Mouse (Mus musculus): ENCODE measurements around the gene H2al2a. TPM values are rescaled to one million over a fixed set of nuclear protein-coding genes. Genes with fewer than 3 reads are reported as not detected.
"Not testable (repeated sequence)": the region's sequence is repeated elsewhere in the genome, so short reads cannot be mapped to it uniquely, and the experiment has no call there.

The H2al2a gene
- polyA plus RNA-seq, 1 experiment from 2014 or later: not detected

DNA sequence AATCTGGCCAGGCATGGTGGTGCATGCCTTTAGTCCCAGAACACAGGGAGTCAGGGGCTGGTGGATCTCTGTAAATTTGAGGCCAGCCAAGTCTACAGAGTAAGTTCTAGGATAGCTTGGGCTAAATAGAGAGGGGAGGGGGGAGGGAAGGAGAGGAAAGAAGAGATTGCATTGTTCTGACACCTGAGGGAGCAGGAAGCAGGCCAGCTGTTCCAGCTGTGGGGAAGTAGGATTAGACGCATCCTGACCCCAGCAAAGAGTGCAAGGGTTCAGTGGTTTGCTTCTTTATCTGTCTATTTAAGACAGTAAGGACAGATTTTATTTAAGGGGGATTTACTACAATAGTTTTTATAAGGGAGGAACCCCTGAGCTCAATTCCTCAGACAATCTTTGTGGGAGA is 26.1 kb downstream of the H2al2a start:
- H3K4me3 ChIP-seq (ENCODE audit: low read depth, low read length): no peak overlapping the region
- H3K9ac ChIP-seq (replicated peaks; ENCODE audit: low read length): no peak overlapping the region
- no peak for DNase-seq (ENCODE audit: low spot score)
- no peaks in the 10 kb centered on the region for H3K27me3 ChIP-seq (ENCODE audit: control insufficient read depth, insufficient read depth, low read length)
- H3K4me2 ChIP-seq (ENCODE audit: low read depth, low read length): no peak overlapping the region
- no peaks in the 10 kb centered on the region for H3K9me3 ChIP-seq (replicated peaks; ENCODE audit: control insufficient read depth, low read length)
- ATAC-seq (replicated peaks; ENCODE audit: insufficient number of reproducible peaks, low FRiP score, low TSS enrichment, low read depth): no peak
- no peaks in the 10 kb centered on the region for H3K4me1 ChIP-seq (ENCODE audit: control insufficient read depth, insufficient read depth, low read length)
- WGBS: 13% methylated on average over 1 of the region's 1 CpGs
- H3K27ac ChIP-seq (replicated peaks; ENCODE audit: low read depth, low read length): no peak overlapping the region
- H3K36me3 ChIP-seq (replicated peaks; ENCODE audit: control insufficient read depth, insufficient read depth, low read depth, low read length): no peaks in the 10 kb centered on the region

DNA sequence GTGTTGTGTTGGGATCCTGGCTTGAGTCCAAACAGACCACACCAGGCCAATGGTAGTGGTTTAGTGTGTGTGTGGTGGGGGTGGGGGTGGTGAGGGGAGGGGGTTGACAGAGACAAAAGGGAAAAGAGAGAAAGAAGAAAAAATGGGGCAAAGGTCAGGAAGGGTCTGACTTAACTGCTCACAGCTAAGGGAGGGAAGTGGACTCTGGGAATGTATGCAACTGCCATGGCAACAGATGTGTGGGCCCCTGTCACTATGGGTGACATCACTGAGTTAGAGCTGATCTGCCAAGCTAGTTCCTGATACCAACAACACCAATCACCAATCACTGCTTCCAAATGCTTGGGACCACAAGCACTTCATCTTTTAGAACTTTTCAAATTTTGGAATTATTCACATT is 26.6 kb downstream of the H2al2a start:
- no peak overlapping the region for H3K4me2 ChIP-seq (ENCODE audit: low read depth, low read length)
- peak; percentile 12 for DNase-seq (ENCODE audit: low spot score)
- no peaks in the 10 kb centered on the region for H3K27me3 ChIP-seq (ENCODE audit: control insufficient read depth, insufficient read depth, low read length)
- H3K9me3 ChIP-seq (replicated peaks; ENCODE audit: control insufficient read depth, low read length): no peaks in the 10 kb centered on the region
- H3K9ac ChIP-seq (replicated peaks; ENCODE audit: low read length): no peak overlapping the region
- no peak overlapping the region for H3K4me3 ChIP-seq (ENCODE audit: low read depth, low read length)
- no peaks in the 10 kb centered on the region for H3K36me3 ChIP-seq (replicated peaks; ENCODE audit: control insufficient read depth, insufficient read depth, low read depth, low read length)
- no peak overlapping the region for H3K27ac ChIP-seq (replicated peaks; ENCODE audit: low read depth, low read length)
- H3K4me1 ChIP-seq (ENCODE audit: control insufficient read depth, insufficient read depth, low read length): no peaks in the 10 kb centered on the region
- no peak; the same call in 1 of the 2 replicates for ATAC-seq (replicated peaks; ENCODE audit: insufficient number of reproducible peaks, low FRiP score, low TSS enrichment, low read depth)

DNA sequence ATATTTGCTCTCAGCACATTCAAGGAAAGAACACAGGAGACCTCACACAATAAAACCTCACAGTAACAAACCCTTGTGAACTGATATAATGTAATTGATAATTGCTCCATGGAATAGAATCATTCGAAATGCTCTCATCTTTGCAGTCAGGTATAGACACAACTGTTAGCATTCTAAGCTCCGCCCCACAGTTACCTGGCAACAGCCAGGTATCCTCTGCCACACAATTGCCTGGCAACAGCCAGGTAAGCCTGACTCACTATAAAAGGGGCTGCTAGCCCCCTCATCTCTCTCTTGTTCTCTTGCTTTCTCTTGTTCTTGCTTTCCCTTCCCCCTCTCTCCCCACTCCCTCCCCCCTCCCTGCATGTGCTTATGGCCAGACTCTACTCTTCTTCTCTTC is 28.2 kb downstream of the H2al2a start:
- 73% methylated on average over 2 of the region's 2 CpGs for WGBS
- Histone ChIP-seq H3K4me3 (ENCODE audit: low read depth, low read length) (no peak overlapping the region), H3K9me3 (replicated peaks; ENCODE audit: control insufficient read depth, low read length) (no peaks in the 10 kb centered on the region), H3K27me3 (ENCODE audit: control insufficient read depth, insufficient read depth, low read length) (no peaks in the 10 kb centered on the region), H3K9ac (replicated peaks; ENCODE audit: low read length) (no peak overlapping the region), H3K4me1 (ENCODE audit: control insufficient read depth, insufficient read depth, low read length) (no peaks in the 10 kb centered on the region), H3K36me3 (replicated peaks; ENCODE audit: control insufficient read depth, insufficient read depth, low read depth, low read length) (no peaks in the 10 kb centered on the region), H3K27ac (replicated peaks; ENCODE audit: low read depth, low read length) (no peak overlapping the region), H3K4me2 (ENCODE audit: low read depth, low read length) (no peak overlapping the region)
- ATAC-seq (replicated peaks; ENCODE audit: insufficient number of reproducible peaks, low FRiP score, low TSS enrichment, low read depth) (no peak), DNase-seq (ENCODE audit: low spot score) (no peak)

DNA sequence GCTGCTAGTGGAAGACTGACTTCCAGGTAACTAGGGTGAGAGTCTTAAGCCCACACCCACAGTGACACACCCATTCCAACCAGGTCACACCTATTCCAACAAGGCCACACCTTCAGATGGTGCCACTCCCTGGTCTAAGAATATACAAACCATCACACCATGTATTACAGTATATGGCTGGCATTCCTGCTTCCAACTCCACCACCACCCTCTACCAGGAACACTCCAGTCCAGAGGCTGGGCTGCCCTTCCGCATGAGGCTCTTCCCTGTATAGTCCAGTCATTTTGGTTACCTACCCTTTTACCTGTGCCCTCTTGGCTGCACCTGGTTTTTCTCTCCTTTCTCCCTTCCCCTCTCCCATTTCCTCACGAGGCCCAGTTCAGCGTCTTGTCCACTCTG is 28.7 kb downstream of the H2al2a start:
- H3K4me1 ChIP-seq (ENCODE audit: control insufficient read depth, insufficient read depth, low read length); H3K27ac ChIP-seq (replicated peaks; ENCODE audit: low read depth, low read length); H3K4me3 ChIP-seq (ENCODE audit: low read depth, low read length); H3K36me3 ChIP-seq (replicated peaks; ENCODE audit: control insufficient read depth, insufficient read depth, low read depth, low read length); ATAC-seq (replicated peaks; ENCODE audit: insufficient number of reproducible peaks, low FRiP score, low TSS enrichment, low read depth); H3K27me3 ChIP-seq (ENCODE audit: control insufficient read depth, insufficient read depth, low read length); H3K4me2 ChIP-seq (ENCODE audit: low read depth, low read length); DNase-seq (ENCODE audit: low spot score); H3K9me3 ChIP-seq (replicated peaks; ENCODE audit: control insufficient read depth, low read length); H3K9ac ChIP-seq (replicated peaks; ENCODE audit: low read length): not testable (repeated sequence)
- WGBS: 68% methylated on average over 3 of the region's 3 CpGs

DNA sequence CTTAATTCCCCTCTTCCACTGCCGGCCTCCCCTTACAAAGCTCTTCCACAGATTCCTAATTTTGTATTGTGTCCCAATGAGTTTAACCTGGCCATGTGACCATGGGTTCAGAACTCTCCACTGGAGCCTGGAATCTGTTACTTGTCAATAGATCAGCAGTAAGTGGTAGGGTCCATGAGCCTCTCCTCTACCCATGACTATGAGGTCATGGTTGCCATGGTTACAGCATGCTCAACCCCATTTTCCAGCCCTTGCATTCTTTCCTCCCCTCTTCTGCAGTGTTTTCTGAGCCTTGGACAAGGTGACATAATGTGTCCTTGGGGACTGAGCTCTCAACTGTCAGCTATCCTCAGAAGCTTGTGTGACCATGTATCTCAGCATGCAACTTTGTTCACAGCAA is 37.3 kb downstream of the H2al2a start:
- no peak overlapping the region for H3K27ac ChIP-seq (replicated peaks; ENCODE audit: low read depth, low read length)
- no peaks in the 10 kb centered on the region for H3K36me3 ChIP-seq (replicated peaks; ENCODE audit: control insufficient read depth, insufficient read depth, low read depth, low read length)
- H3K9me3 ChIP-seq (replicated peaks; ENCODE audit: control insufficient read depth, low read length): no peaks in the 10 kb centered on the region
- H3K4me1 ChIP-seq (ENCODE audit: control insufficient read depth, insufficient read depth, low read length): no peaks in the 10 kb centered on the region
- no peak overlapping the region for H3K4me3 ChIP-seq (ENCODE audit: low read depth, low read length)
- WGBS: 63% methylated on average over 1 of the region's 1 CpGs
- DNase-seq (ENCODE audit: low spot score) (peak; percentile 54), ATAC-seq (replicated peaks; ENCODE audit: insufficient number of reproducible peaks, low FRiP score, low TSS enrichment, low read depth) (no peak)
- no peaks in the 10 kb centered on the region for H3K27me3 ChIP-seq (ENCODE audit: control insufficient read depth, insufficient read depth, low read length)
- no peak overlapping the region for H3K9ac ChIP-seq (replicated peaks; ENCODE audit: low read length)
- H3K4me2 ChIP-seq (ENCODE audit: low read depth, low read length): no peak overlapping the region

DNA sequence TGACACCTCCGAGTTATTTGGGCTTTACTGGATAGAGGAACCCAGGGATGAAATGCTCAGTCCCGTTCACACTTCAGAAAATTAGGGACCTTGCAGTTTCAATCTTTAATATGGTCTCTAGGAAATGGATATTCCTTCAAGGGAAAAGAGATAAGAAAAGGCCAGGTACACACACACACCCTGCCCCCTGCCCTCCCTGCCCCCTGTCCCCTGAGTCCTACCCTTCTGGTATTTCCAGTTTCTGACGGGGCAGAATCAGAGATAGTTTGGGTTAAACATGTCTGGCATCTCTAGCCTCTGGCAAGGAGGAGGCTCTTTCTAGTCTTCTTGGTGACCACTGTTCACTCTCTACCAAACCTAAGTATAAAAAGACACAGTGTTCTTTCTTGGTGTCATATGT is 49.9 kb downstream of the H2al2a start:
- no peak overlapping the region for H3K4me3 ChIP-seq (ENCODE audit: low read depth, low read length)
- no peak for ATAC-seq (replicated peaks; ENCODE audit: insufficient number of reproducible peaks, low FRiP score, low TSS enrichment, low read depth)
- no peak overlapping the region for H3K27ac ChIP-seq (replicated peaks; ENCODE audit: low read depth, low read length)
- no peak for DNase-seq (ENCODE audit: low spot score)
- no peaks in the 10 kb centered on the region for H3K9me3 ChIP-seq (replicated peaks; ENCODE audit: control insufficient read depth, low read length)
- H3K4me2 ChIP-seq (ENCODE audit: low read depth, low read length): no peak overlapping the region
- no peaks in the 10 kb centered on the region for H3K27me3 ChIP-seq (ENCODE audit: control insufficient read depth, insufficient read depth, low read length)
- 56% methylated on average over 3 of the region's 3 CpGs for WGBS
- no peaks in the 10 kb centered on the region for H3K4me1 ChIP-seq (ENCODE audit: control insufficient read depth, insufficient read depth, low read length)
- H3K9ac ChIP-seq (replicated peaks; ENCODE audit: low read length): no peak overlapping the region
- H3K36me3 ChIP-seq (replicated peaks; ENCODE audit: control insufficient read depth, insufficient read depth, low read depth, low read length): no peaks in the 10 kb centered on the region

Other genes starting within 250 kb of the H2al2a start
- gene A930004D18Rik, start 40.8 kb upstream of the H2al2a start, polyA plus RNA-seq (2014; fragmentation: Nextera tagmentation; extraction: Ambion mirVana): 6.6 and 9.2 TPM in 2 replicates
- 15.5 and 16.9 TPM in 2 replicates for gene Skida1, start 52.1 kb upstream of the H2al2a start, polyA plus RNA-seq (2014; fragmentation: Nextera tagmentation; extraction: Ambion mirVana)
- 40.8 and 44.3 TPM in 2 replicates for gene Mllt10, start 58.3 kb upstream of the H2al2a start, polyA plus RNA-seq (2014; fragmentation: Nextera tagmentation; extraction: Ambion mirVana)